In the genomic region with DNA sequence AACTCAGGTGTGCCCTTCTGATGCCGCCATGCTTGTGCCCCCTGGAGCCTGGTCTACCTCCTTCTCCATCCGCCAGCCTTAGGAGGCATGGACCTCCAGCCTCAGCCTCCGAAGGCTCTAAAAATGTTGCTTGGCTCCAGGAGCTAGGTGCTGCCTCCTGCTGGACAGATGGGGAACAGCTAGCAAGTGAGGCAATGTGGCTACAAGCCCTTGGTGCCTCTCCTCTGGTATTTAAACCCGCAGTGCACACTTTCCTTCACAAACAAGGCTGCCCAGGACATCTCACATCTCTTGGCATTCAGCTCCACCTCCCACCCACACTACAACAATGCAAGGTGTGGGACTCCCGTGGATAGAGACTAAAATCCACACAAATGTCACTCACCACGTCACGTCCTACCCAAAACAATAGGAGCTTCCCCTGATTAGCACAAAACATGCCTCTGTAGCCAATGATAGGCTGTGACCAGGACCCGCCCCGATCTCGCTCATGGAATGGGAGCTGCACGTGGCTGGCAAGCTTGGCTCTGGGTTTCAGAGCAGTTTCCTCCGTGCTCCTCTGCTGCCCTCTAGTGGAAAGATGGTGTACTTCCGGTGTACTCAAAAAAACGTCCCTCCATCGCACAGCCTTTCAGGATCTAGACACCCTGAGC, we compare ENCODE assay signal across 8 mouse cellular contexts. TPM values are rescaled to one million over a fixed set of nuclear protein-coding genes. Genes with fewer than 3 reads are reported as not detected.
DNase-seq lines count a peak whose midpoint lies in the region; ATAC-seq and TF ChIP-seq lines count a peak whose summit lies in the region.

No protein-coding gene starts in this region.

- intact Hi-C loops in heart, postnatal 10 days (cut with DNase I) = loop anchor here (1.0 to 2.0 kb wide), 3 partner anchors 212 to 657 kb away; no protein-coding TSS in a partner anchor

- peak; percentile 94 for ATAC-seq in forebrain, embryonic 12.5 days (ENCODE audit: low FRiP score)
- ATAC-seq in liver, postnatal 0 days = peak; percentile 97
- ATAC-seq in neural tube, embryonic 14.5 days (ENCODE audit: low read depth) = peak; percentile 97

- in situ Hi-C loops in CH12.LX (cut with MboI; ENCODE audit: low pct_ligation_motif_present, low pct_unique_long_range_greater_than_20kb, low sequenced_read_pairs) = loop anchor here (5.0 kb wide), 2 partner anchors 212 to 647 kb away; no protein-coding TSS in a partner anchor

- H3K9me3 ChIP-seq in CH12.LX (replicated peaks; ENCODE audit: low read length) = no peaks in the 10 kb centered on the region
- no peaks in the 10 kb centered on the region for H3K9me3 ChIP-seq in forebrain, embryonic 12.5 days
- H3K9me3 ChIP-seq in liver, postnatal 0 days (ENCODE audit: low read length) = no peaks in the 10 kb centered on the region
- H3K9me3 ChIP-seq in neural tube, embryonic 14.5 days (ENCODE audit: control insufficient read depth, low read length) = no peaks in the 10 kb centered on the region

- peak overlapping the region in 2 of 3 experiments; percentile 6 to 22 for H3K4me3 ChIP-seq in CH12.LX (replicated peaks in 1 of 3; ENCODE audit: low read depth in 2 of 3, low read length in 2 of 3, poor library complexity in 1 of 3)
- H3K4me3 ChIP-seq in forebrain, embryonic 12.5 days (replicated peaks) = peak overlapping the region; percentile 24
- H3K4me3 ChIP-seq in liver, postnatal 0 days (ENCODE audit: low read depth, low read length) = no peak overlapping the region; the same call in 1 of the 2 replicates
- H3K4me3 ChIP-seq in neural tube, embryonic 14.5 days (ENCODE audit: low read depth, low read length) = peak overlapping the region; percentile 24

- dilution Hi-C loops in CH12.LX (cut with MboI; ENCODE audit: extremely low pct_ligation_motif_present, extremely low pct_unique_long_range_greater_than_20kb, low sequenced_read_pairs) = no loop called here

- H3K4me2 ChIP-seq in CH12.LX (ENCODE audit: insufficient read depth, low read depth, poor library complexity, severe bottlenecking) = peak overlapping the region; percentile 94
- peak overlapping the region; percentile 48 for H3K4me2 ChIP-seq in forebrain, embryonic 12.5 days
- H3K4me2 ChIP-seq in liver, postnatal 0 days (ENCODE audit: low read depth, low read length) = peak overlapping the region; percentile 58
- H3K4me2 ChIP-seq in neural tube, embryonic 14.5 days (ENCODE audit: low read depth, low read length) = peak overlapping the region; percentile 54

- H3K79me2 ChIP-seq in CH12.LX (replicated peaks; ENCODE audit: control insufficient read depth, extremely low read depth, insufficient read depth, poor library complexity, severe bottlenecking) = no peaks in the 10 kb centered on the region

- TF ChIP-seq CTCF in CH12.LX (conservative IDR thresholded peaks at IDR 0.05 in 1 of 2, IDR thresholded peaks at IDR 0.05 in 1 of 2; ENCODE audit: low read depth in 2 of 2, low read length in 2 of 2) = peak; percentile 89 to 94
- peak; percentile 96 for TF ChIP-seq CTCF in liver, postnatal 0 days (IDR thresholded peaks at IDR 0.05; ENCODE audit: low read depth)

- TF ChIP-seq POLR2A in CH12.LX (IDR thresholded peaks at IDR 0.05; ENCODE audit: low read depth, low read length) = peak; percentile 49

- no peaks in the 10 kb centered on the region for H3K36me3 ChIP-seq in CH12.LX (replicated peaks in 1 of 2; ENCODE audit: control insufficient read depth in 1 of 2, insufficient read depth in 1 of 2, low read length in 1 of 2)
- H3K36me3 ChIP-seq in forebrain, embryonic 12.5 days (replicated peaks) = no peaks in the 10 kb centered on the region
- H3K36me3 ChIP-seq in liver, postnatal 0 days (replicated peaks; ENCODE audit: insufficient read depth, low read length) = no peaks in the 10 kb centered on the region
- H3K36me3 ChIP-seq in neural tube, embryonic 14.5 days (ENCODE audit: control insufficient read depth, insufficient read depth, low read length) = no peaks in the 10 kb centered on the region

- 0 out of 2 replicates have a peak overlapping the region, but pooled peaks have one; percentile 20 for H3K27ac ChIP-seq in CH12.LX (ENCODE audit: insufficient read depth, low read depth)
- peak overlapping the region; percentile 74 for H3K27ac ChIP-seq in forebrain, embryonic 12.5 days
- peak overlapping the region; percentile 66 for H3K27ac ChIP-seq in liver, postnatal 0 days (ENCODE audit: low read depth)
- peak overlapping the region; percentile 89 for H3K27ac ChIP-seq in neural tube, embryonic 14.5 days (ENCODE audit: low read depth, low read length)

- 4% methylated on average over 15 of the region's 15 CpGs for WGBS in forebrain, embryonic 12.5 days
- 2% methylated on average over 15 of the region's 15 CpGs for WGBS in large intestine, adult 2 months
- 3% methylated on average over 15 of the region's 15 CpGs for WGBS in liver, postnatal 0 days (ENCODE audit: insufficient replicate concordance)
- 2% methylated on average over 15 of the region's 15 CpGs for WGBS in neural tube, embryonic 14.5 days

- TF ChIP-seq RAD21 in CH12.LX (IDR thresholded peaks at IDR 0.05; ENCODE audit: low read depth, low read length) = peak; percentile 91

- H3K9ac ChIP-seq in CH12.LX (ENCODE audit: insufficient read depth, low read depth) = peak overlapping the region; percentile 48
- no peak overlapping the region for H3K9ac ChIP-seq in forebrain, embryonic 12.5 days
- no peak overlapping the region; the same call in 1 of the 2 replicates for H3K9ac ChIP-seq in liver, postnatal 0 days (replicated peaks)
- H3K9ac ChIP-seq in neural tube, embryonic 14.5 days (replicated peaks; ENCODE audit: low read depth, low read length) = no peak overlapping the region; the same call in 1 of the 2 replicates

- DNase-seq in CH12.LX (ENCODE audit: extremely low read depth) = peak; percentile 99
- peak; percentile 89 for DNase-seq in c-Kit-positive CD71-positive TER-119-negative erythroid progenitor cells, embryonic 14.5 days (ENCODE audit: low read depth)
- peak; percentile 95 to 97 for DNase-seq in heart, postnatal 10 days
- peak; percentile 95 for DNase-seq in large intestine, adult 2 months (ENCODE audit: low read depth, low spot score)
- peak; percentile 92 for DNase-seq in liver, postnatal 0 days
- DNase-seq in testis, postnatal 10 days (ENCODE audit: low spot score) = peak; percentile 95

- peaks cover 35% of the 10 kb centered on the region for H3K27me3 ChIP-seq in CH12.LX (replicated peaks)
- peaks cover 19% of the 10 kb centered on the region for H3K27me3 ChIP-seq in forebrain, embryonic 12.5 days
- H3K27me3 ChIP-seq in liver, postnatal 0 days (ENCODE audit: insufficient read depth, low read length) = no peaks in the 10 kb centered on the region
- H3K27me3 ChIP-seq in neural tube, embryonic 14.5 days (ENCODE audit: control insufficient read depth, insufficient read depth, low read length) = no peaks in the 10 kb centered on the region

- peaks cover 5 to 22% of the 10 kb centered on the region in 2 experiments; a peak in 3 of 4 replicates for H3K4me1 ChIP-seq in CH12.LX (ENCODE audit: control insufficient read depth in 1 of 2, insufficient read depth in 2 of 2)
- peaks cover 3% of the 10 kb centered on the region for H3K4me1 ChIP-seq in forebrain, embryonic 12.5 days
- no peaks in the 10 kb centered on the region; the same call in none of the 2 replicates for H3K4me1 ChIP-seq in liver, postnatal 0 days (ENCODE audit: insufficient read depth)
- no peaks in the 10 kb centered on the region; the same call in 1 of the 2 replicates for H3K4me1 ChIP-seq in neural tube, embryonic 14.5 days (ENCODE audit: control insufficient read depth, insufficient read depth, low read length)

- TF ChIP-seq EP300 in CH12.LX (IDR thresholded peaks at IDR 0.05; ENCODE audit: low read length) = no peak
- 0 out of 2 replicates have a peak, but pooled peaks have one; percentile 50 for TF ChIP-seq EP300 in liver, postnatal 0 days (IDR thresholded peaks at IDR 0.05; ENCODE audit: low read depth)

RNA-seq across cellular contexts. Expression of a gene that starts 20.2 kb away (rescaled TPM):
- total RNA-seq in CH12.LX (2012; rRNA removed) = not detected in 2 replicates
- total RNA-seq in CH12.LX (2014; rRNA removed) = not detected in 2 replicates
- not detected in 2 replicates for polyA plus RNA-seq in CH12.LX (2012; ENCODE audit: insufficient read length, low read depth)
- 10.0 and 13.4 TPM in 2 replicates for polyA plus RNA-seq in forebrain, embryonic 12.5 days (2016; fragmentation: Nextera tagmentation; extraction: Ambion mirVana)
- total RNA-seq in heart, postnatal 10 days (2021) = 1 to 10 TPM; 3.5 to 4.8 TPM
- 2,897 and 3,506 TPM in 2 replicates for polyA plus RNA-seq in large intestine, adult 2 months (2012; rRNA removed)
- polyA plus RNA-seq in liver, postnatal 0 days (2015; fragmentation: Nextera tagmentation; extraction: Ambion mirVana) = 125 and 129 TPM in 2 replicates
- polyA plus RNA-seq in neural tube, embryonic 14.5 days (2014; fragmentation: Nextera tagmentation; extraction: Ambion mirVana) = 0.49 and 1.4 TPM in 2 replicates

RNA-seq across cellular contexts. Expression of a gene that starts 30.0 kb away (rescaled TPM):
- total RNA-seq in CH12.LX (2012; rRNA removed) (not detected in 2 replicates), CH12.LX (2014; rRNA removed) (not detected in 2 replicates)
- not detected in 2 replicates for polyA plus RNA-seq in CH12.LX (2012; ENCODE audit: insufficient read length, low read depth)
- polyA plus RNA-seq in forebrain, embryonic 12.5 days (2016; fragmentation: Nextera tagmentation; extraction: Ambion mirVana) = not detected in 2 replicates
- not detected for total RNA-seq in heart, postnatal 10 days (2021)
- 0.16 and 0.19 TPM in 2 replicates for polyA plus RNA-seq in large intestine, adult 2 months (2012; rRNA removed)
- polyA plus RNA-seq in liver, postnatal 0 days (2015; fragmentation: Nextera tagmentation; extraction: Ambion mirVana) = not detected in 2 replicates
- polyA plus RNA-seq in neural tube, embryonic 14.5 days (2014; fragmentation: Nextera tagmentation; extraction: Ambion mirVana) = 0.08 TPM in 1 of 2 replicates, not detected in the other

RNA-seq across cellular contexts. Expression of a gene that starts 43.9 kb away (rescaled TPM):
- total RNA-seq in CH12.LX (2012; rRNA removed) = 0.13 and 0.21 TPM in 2 replicates
- not detected in 2 replicates for total RNA-seq in CH12.LX (2014; rRNA removed)
- polyA plus RNA-seq in CH12.LX (2012; ENCODE audit: insufficient read length, low read depth) = not detected in 2 replicates
- polyA plus RNA-seq in forebrain, embryonic 12.5 days (2016; fragmentation: Nextera tagmentation; extraction: Ambion mirVana) = 9.4 and 13.6 TPM in 2 replicates
- total RNA-seq in heart, postnatal 10 days (2021) = 1 to 10 TPM; 6.5 to 7.2 TPM
- polyA plus RNA-seq in large intestine, adult 2 months (2012; rRNA removed) = 214 and 251 TPM in 2 replicates
- polyA plus RNA-seq in liver, postnatal 0 days (2015; fragmentation: Nextera tagmentation; extraction: Ambion mirVana) = 234 and 261 TPM in 2 replicates
- polyA plus RNA-seq in neural tube, embryonic 14.5 days (2014; fragmentation: Nextera tagmentation; extraction: Ambion mirVana) = 0.61 and 0.75 TPM in 2 replicates

RNA-seq across cellular contexts. Expression of a gene that starts 44.0 kb away (rescaled TPM):
- total RNA-seq in CH12.LX (2012; rRNA removed) (not detected in 2 replicates), CH12.LX (2014; rRNA removed) (not detected in 2 replicates)
- not detected in 2 replicates for polyA plus RNA-seq in CH12.LX (2012; ENCODE audit: insufficient read length, low read depth)
- 0.08 and 0.15 TPM in 2 replicates for polyA plus RNA-seq in forebrain, embryonic 12.5 days (2016; fragmentation: Nextera tagmentation; extraction: Ambion mirVana)
- under 1 TPM; 0.36 to 0.40 TPM for total RNA-seq in heart, postnatal 10 days (2021)
- polyA plus RNA-seq in large intestine, adult 2 months (2012; rRNA removed) = 0.21 and 0.43 TPM in 2 replicates
- polyA plus RNA-seq in liver, postnatal 0 days (2015; fragmentation: Nextera tagmentation; extraction: Ambion mirVana) = not detected in 2 replicates
- polyA plus RNA-seq in neural tube, embryonic 14.5 days (2014; fragmentation: Nextera tagmentation; extraction: Ambion mirVana) = 0.24 TPM in 2 replicates

RNA-seq across cellular contexts. Expression of a gene that starts 59.5 kb away (rescaled TPM):
- total RNA-seq in CH12.LX (2012; rRNA removed) (not detected in 2 replicates), CH12.LX (2014; rRNA removed) (not detected in 2 replicates)
- not detected in 2 replicates for polyA plus RNA-seq in CH12.LX (2012; ENCODE audit: insufficient read length, low read depth)
- not detected in 2 replicates for polyA plus RNA-seq in forebrain, embryonic 12.5 days (2016; fragmentation: Nextera tagmentation; extraction: Ambion mirVana)
- not detected for total RNA-seq in heart, postnatal 10 days (2021)
- polyA plus RNA-seq in large intestine, adult 2 months (2012; rRNA removed) = 0.11 and 0.21 TPM in 2 replicates
- polyA plus RNA-seq in liver, postnatal 0 days (2015; fragmentation: Nextera tagmentation; extraction: Ambion mirVana) = 0.08 TPM in 1 of 2 replicates, not detected in the other
- 0.09 and 0.12 TPM in 2 replicates for polyA plus RNA-seq in neural tube, embryonic 14.5 days (2014; fragmentation: Nextera tagmentation; extraction: Ambion mirVana)

Comparison
In these comparisons a context has a peak if more than half of its experiments do, and no peak if none do; other contexts are left out.
1. H3K27ac ChIP-seq: peak in every context shown above with its lines; median percentile 89 in neural tube, embryonic 14.5 days; 74 in forebrain, embryonic 12.5 days; 66 in liver, postnatal 0 days; 20 in CH12.LX.
2. RNA of a gene that starts 20.2 kb away (polyA plus RNA-seq): 2,897 to 3,506 TPM in large intestine, adult 2 months; 125 to 129 TPM in liver, postnatal 0 days, 10.0 to 13.4 TPM in forebrain, embryonic 12.5 days, 0.49 to 1.4 TPM in neural tube, embryonic 14.5 days and not detected in CH12.LX; every median in the first group is over 10 times any median in the second.
3. RNA of a gene that starts 43.9 kb away (polyA plus RNA-seq): 214 to 251 TPM in large intestine, adult 2 months and 234 to 261 TPM in liver, postnatal 0 days; 9.4 to 13.6 TPM in forebrain, embryonic 12.5 days, 0.61 to 0.75 TPM in neural tube, embryonic 14.5 days and not detected in CH12.LX; every median in the first group is over 10 times any median in the second.
4. Peak in every context shown above with its lines, with median percentiles within 50 percentile points of each other: DNase-seq, H3K4me2 ChIP-seq and ATAC-seq.